Mouse (Mus musculus): ENCODE results near the gene Cdh1.

GRCm38 (mm10) chr8:106608425-106608824, 5.3 kb downstream of the Cdh1 start:
- no peak for TF ChIP-seq MAFK (IDR thresholded peaks at IDR 0.05; ENCODE audit: insufficient read depth, low read depth, low read length)
- no peak for TF ChIP-seq CHD2 (IDR thresholded peaks at IDR 0.05; ENCODE audit: low read depth, low read length)
- TF ChIP-seq ZC3H11A (IDR thresholded peaks at IDR 0.05; ENCODE audit: borderline replicate concordance, low read depth, low read length) = no peak
